Mouse (Mus musculus) megakaryocyte, embryonic 14.5 days (primary cell): ENCODE measurements around the gene Ghrl.

Experiments
- FLI1 ChIP-seq: IDR thresholded peaks from 2 replicates; pipeline ENCODE4 v1.6.1; 2012; ENCODE audit warnings: low read length, inconsistent platforms, mixed read lengths
- GATA1 ChIP-seq: IDR thresholded peaks from 3 replicates; pipeline ENCODE4 v1.6.1; 2012; ENCODE audit warnings: mixed read lengths, low read length, inconsistent platforms, borderline replicate concordance

DNA sequence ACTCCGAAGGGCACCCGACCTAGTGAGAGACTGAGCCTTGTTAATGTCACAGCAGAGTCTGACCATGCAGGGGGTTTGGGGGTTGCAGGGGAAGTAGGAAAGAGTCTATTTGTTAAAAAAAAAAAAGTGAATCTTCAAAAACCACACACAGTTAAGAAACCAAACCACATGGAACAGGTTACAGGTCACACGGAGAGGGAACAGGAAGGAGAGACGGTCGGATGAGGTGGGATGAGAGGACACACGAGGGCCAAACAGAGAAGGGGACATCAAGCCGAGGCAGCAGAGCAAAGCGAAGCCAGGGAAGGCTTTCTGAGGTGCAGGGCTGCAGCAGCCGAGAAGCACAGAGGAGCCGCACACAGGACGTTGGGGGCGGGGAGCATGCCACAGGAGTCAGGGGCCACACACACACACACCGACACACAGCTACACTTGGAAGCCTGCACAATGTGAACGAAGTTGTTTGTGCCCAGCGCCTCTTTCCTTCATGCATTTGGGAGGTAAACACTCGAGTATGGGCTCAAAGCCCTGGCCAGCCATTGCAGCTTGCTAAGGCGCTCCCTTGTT lies 29.5 kb upstream of the Ghrl start:
- TF ChIP-seq GATA1 (no peak), FLI1 (no peak)
